Mouse (Mus musculus) lung, embryonic 15.5 days (tissue): ENCODE measurements around the gene H2al1n. TPM values are rescaled to one million over a fixed set of nuclear protein-coding genes. Genes with fewer than 3 reads are reported as not detected.
"Not testable (repeated sequence)": the region's sequence is repeated elsewhere in the genome, so short reads cannot be mapped to it uniquely, and the experiment has no call there.

Experiments
- ATAC-seq: fragments of 200-750 bp; cut with Nextera tagmentation; 2 replicates; pipeline ENCODE4 v1.8.0; 2017; ENCODE audit warnings: moderate number of reproducible peaks, borderline replicate concordance; ENCODE audit not compliant: low FRiP score, low TSS enrichment; ENCODE audit errors: extremely low read depth
- H3K27ac ChIP-seq: fragments of 300-500 bp; sonication (generic); 2 replicates; pipeline ENCODE4 v1.5.1; 2015; ENCODE audit warnings: moderate library complexity, mild to moderate bottlenecking, inconsistent platforms
- H3K27me3 ChIP-seq: fragments of 300-500 bp; sonication (generic); 2 replicates; pipeline ENCODE4 v1.6.1; 2015; ENCODE audit warnings: inconsistent platforms
- H3K36me3 ChIP-seq: fragments of 300-500 bp; sonication (generic); 2 replicates; pipeline ENCODE4 v1.6.1; 2015; ENCODE audit warnings: inconsistent platforms
- H3K4me1 ChIP-seq: fragments of 300-500 bp; sonication (generic); 2 replicates; pipeline ENCODE4 v1.6.1; 2015; ENCODE audit warnings: inconsistent platforms
- H3K4me2 ChIP-seq: fragments of 300-500 bp; sonication (generic); 2 replicates; pipeline ENCODE4 v1.6.1; 2015; ENCODE audit warnings: inconsistent platforms, mild to moderate bottlenecking, moderate library complexity
- H3K4me3 ChIP-seq: fragments of 300-500 bp; sonication (generic); 2 replicates; pipeline ENCODE4 v1.5.1; 2015; ENCODE audit warnings: mild to moderate bottlenecking, inconsistent platforms
- H3K9ac ChIP-seq: fragments of 300-500 bp; sonication (generic); 2 replicates; pipeline ENCODE4 v1.6.1; 2015; ENCODE audit warnings: inconsistent platforms
- H3K9me3 ChIP-seq: fragments of 300-500 bp; sonication (generic); 2 replicates; pipeline ENCODE4 v1.6.1; 2016; ENCODE audit warnings: inconsistent platforms
- WGBS: fragments of 180-500 bp; shearing (Covaris S2); methylation state at CpG from one replicate; pipeline ENCODE4 v1.1.7; 2015; 5-methylcytosine and 5-hydroxymethylcytosine counted together
- polyA plus RNA-seq: library from polyadenylated mRNA; unstranded; fragments of >200 nt; fragmentation: Nextera tagmentation; extraction: Ambion mirVana; gene quantifications from 2 replicates; pipeline ENCODE4 v1.2.1, GENCODE M21; 2015

The H2al1n gene
- polyA plus RNA-seq = not detected in 2 replicates

- not testable (repeated sequence) for H3K36me3 ChIP-seq, H3K9me3 ChIP-seq, H3K4me1 ChIP-seq, H3K27me3 ChIP-seq, H3K9ac ChIP-seq, H3K4me3 ChIP-seq, H3K4me2 ChIP-seq, ATAC-seq, H3K27ac ChIP-seq
- WGBS = 72% methylated on average over 3 of the region's 3 CpGs
These were observed at the start of gene H2al1n for GRCm38 (mm10) chrX:14210848-14211247. Gene H2al1n, plus strand, starts transcription at chrX:14211148.

GRCm38 (mm10) chrX:14199284-14199683 is 11.7 kb upstream of the H2al1n start:
- H3K9ac ChIP-seq = no peak overlapping the region
- WGBS = 57% methylated on average over 4 of the region's 4 CpGs
- no peak overlapping the region for H3K4me2 ChIP-seq
- H3K4me3 ChIP-seq = no peak overlapping the region
- no peaks in the 10 kb centered on the region for H3K36me3 ChIP-seq
- no peaks in the 10 kb centered on the region for H3K4me1 ChIP-seq
- no peak overlapping the region for H3K27ac ChIP-seq
- no peak for ATAC-seq
- no peaks in the 10 kb centered on the region for H3K9me3 ChIP-seq
- no peaks in the 10 kb centered on the region for H3K27me3 ChIP-seq

DNA sequence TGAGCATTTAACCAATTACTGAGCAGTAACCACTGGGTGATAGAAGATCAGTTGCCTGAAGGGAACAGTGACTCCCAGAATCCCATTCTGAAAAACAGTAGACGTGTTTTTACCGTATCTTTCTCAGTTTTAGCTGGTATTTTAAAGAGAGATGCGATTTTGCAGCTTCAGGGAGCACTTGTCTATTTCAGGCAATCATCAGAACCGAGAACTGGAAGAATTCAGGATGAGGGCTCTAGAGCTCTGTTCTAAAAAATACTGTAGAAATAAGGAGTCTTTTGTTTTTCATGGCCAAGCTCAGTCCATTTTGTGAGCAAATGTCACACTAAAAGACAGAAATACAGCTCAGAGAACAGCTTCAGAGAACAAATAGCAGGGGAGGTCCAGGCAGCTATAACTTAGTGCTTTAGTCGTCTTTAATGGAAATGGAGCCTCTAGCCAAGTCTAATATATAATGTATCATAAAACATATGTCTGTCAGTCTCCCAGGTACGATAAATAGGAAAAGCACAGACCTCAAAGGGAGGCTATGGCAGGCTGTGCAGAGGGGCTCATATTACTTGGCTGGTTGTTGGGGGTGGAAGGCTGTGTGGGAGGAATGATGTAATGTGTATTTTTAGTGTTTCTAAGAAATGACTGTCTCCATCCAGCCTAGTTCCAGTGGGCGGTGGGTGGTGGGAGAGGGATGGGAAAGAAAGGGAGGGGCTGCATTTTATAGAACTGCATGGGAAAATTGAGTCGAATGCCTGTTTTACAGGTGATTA is 4.7 kb upstream of the H2al1n start:
- Histone ChIP-seq H3K4me1 (no peaks in the 10 kb centered on the region), H3K4me3 (no peak overlapping the region), H3K36me3 (no peaks in the 10 kb centered on the region), H3K27ac (no peak overlapping the region), H3K9me3 (no peaks in the 10 kb centered on the region), H3K9ac (no peak overlapping the region), H3K27me3 (no peaks in the 10 kb centered on the region), H3K4me2 (no peak overlapping the region)
- no peak for ATAC-seq
- 42% methylated on average over 8 of the region's 8 CpGs for WGBS

- no peaks in the 10 kb centered on the region for H3K4me1 ChIP-seq
- H3K4me2 ChIP-seq = no peak overlapping the region
- ATAC-seq = no peak
- no peaks in the 10 kb centered on the region for H3K9me3 ChIP-seq
- 42% methylated on average over 2 of the region's 2 CpGs for WGBS
- no peak overlapping the region for H3K27ac ChIP-seq
- no peak overlapping the region for H3K9ac ChIP-seq
- no peaks in the 10 kb centered on the region for H3K27me3 ChIP-seq
- H3K4me3 ChIP-seq = no peak overlapping the region
- H3K36me3 ChIP-seq = no peaks in the 10 kb centered on the region
These were observed 18.3 kb downstream of the H2al1n start for GRCm38 (mm10) chrX:14229218-14229617.

DNA sequence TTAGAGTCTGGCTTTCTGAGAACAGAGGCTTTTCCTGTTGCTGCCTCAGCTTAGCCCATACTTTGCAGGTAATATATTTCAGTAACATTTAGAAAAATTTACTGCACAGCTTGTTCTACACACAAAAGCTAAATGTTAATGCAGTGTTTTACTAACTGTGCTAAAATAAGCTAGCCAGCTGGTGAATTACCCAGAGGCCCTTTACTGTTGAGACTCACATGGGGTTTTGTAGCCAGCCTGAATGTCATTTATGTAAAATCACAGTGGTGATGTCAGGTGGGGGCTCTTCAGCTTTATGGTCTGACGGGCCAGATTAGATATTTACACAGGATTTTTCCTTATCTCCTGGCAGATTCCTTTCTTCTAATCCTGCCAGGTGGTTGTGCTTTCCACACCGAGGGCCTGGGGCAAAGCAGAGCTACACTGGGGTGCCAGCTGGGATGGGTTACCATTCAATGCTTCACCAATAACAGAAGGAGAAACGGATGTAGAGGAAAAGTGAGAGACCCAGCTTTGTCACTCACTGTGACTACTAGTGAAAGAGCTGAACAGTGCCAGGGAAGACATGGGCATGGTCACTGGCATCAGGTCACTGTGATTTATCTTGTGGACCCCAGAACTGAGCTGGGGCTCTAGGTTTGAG is 48.8 kb downstream of the H2al1n start:
- WGBS = 44% methylated on average over 3 of the region's 3 CpGs

More for the DNA sequence above, 48.8 kb downstream of the H2al1n start:
- Histone ChIP-seq H3K27me3 (no peaks in the 10 kb centered on the region), H3K4me3 (no peak overlapping the region), H3K9ac (no peak overlapping the region), H3K27ac (no peak overlapping the region), H3K4me1 (no peaks in the 10 kb centered on the region), H3K4me2 (no peak overlapping the region), H3K36me3 (no peaks in the 10 kb centered on the region), H3K9me3 (no peaks in the 10 kb centered on the region)
- ATAC-seq = no peak
